Comparison of ENCODE assay signal across 8 mouse cellular contexts in the genomic region with DNA sequence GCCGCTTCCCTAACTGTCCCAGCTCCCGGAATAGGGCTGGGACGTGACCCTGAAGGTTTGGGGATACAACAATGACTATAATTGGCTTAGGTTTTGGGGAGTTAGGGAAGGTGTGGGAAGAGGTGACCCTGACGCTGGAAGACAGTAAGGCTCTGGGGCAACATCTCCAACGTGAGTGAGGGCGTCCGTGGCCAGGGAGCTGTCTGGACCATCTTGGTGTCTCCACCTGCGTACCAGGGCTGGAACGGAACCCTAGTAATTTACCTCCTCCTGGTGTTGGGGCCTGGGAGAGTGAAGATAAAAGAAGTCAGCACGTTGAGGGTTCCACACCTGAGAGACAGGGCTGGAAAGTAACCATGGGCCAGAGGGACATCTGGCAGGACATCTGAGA. TPM values are rescaled to one million over a fixed set of nuclear protein-coding genes. Genes with fewer than 3 reads are reported as not detected.
DNase-seq lines count a peak whose midpoint lies in the region; ATAC-seq and TF ChIP-seq lines count a peak whose summit lies in the region.

No protein-coding gene starts in this region.

- no peaks in the 10 kb centered on the region for H3K9me3 ChIP-seq in limb, embryonic 14.5 days (ENCODE audit: control insufficient read depth, low read length)
- no peaks in the 10 kb centered on the region for H3K9me3 ChIP-seq in stomach, embryonic 15.5 days

- DNase-seq in cerebellum, adult 2 months, result no peak
- no peak for DNase-seq in cerebellum, postnatal 14 days
- DNase-seq in spleen, adult 2 months (ENCODE audit: low read depth in 1 of 2, low spot score in 2 of 2), result no peak
- DNase-seq in spleen, adult 12 weeks (ENCODE audit: low spot score), result no peak
- DNase-seq in limb, embryonic 14.5 days (ENCODE audit: low spot score), result no peak
- no peak for DNase-seq in ovary, adult 18-20 months (ENCODE audit: low spot score)

- H3K4me1 ChIP-seq in cerebellum, adult 2 months (ENCODE audit: control insufficient read depth, insufficient read depth, low read length), result peaks cover 35% of the 10 kb centered on the region
- peaks cover 10% of the 10 kb centered on the region; the same call in 1 of the 2 replicates for H3K4me1 ChIP-seq in spleen, adult 2 months (ENCODE audit: control insufficient read depth, insufficient read depth, insufficient read length)
- H3K4me1 ChIP-seq in limb, embryonic 14.5 days (ENCODE audit: control insufficient read depth, insufficient read depth, low read length), result peaks cover 15% of the 10 kb centered on the region
- H3K4me1 ChIP-seq in stomach, embryonic 15.5 days, result peaks cover 49% of the 10 kb centered on the region

- H3K27ac ChIP-seq in cerebellum, adult 2 months (ENCODE audit: insufficient read depth, low read length), result peak overlapping the region; percentile 96
- H3K27ac ChIP-seq in spleen, adult 2 months (ENCODE audit: insufficient read depth, low read length), result no peak overlapping the region
- H3K27ac ChIP-seq in limb, embryonic 14.5 days (replicated peaks; ENCODE audit: low read depth, low read length), result peak overlapping the region; percentile 77; the same call in 1 of the 2 replicates
- peak overlapping the region; percentile 81 for H3K27ac ChIP-seq in stomach, embryonic 15.5 days

- peaks cover 5% of the 10 kb centered on the region; the same call in 1 of the 2 replicates for H3K36me3 ChIP-seq in spleen, adult 2 months (ENCODE audit: control insufficient read depth, insufficient read depth, low read length)
- peaks cover 28% of the 10 kb centered on the region for H3K36me3 ChIP-seq in limb, embryonic 14.5 days (ENCODE audit: control insufficient read depth, insufficient read depth, low read length)
- H3K36me3 ChIP-seq in stomach, embryonic 15.5 days, result peaks cover 15% of the 10 kb centered on the region

- H3K4me3 ChIP-seq in cerebellum, adult 2 months (replicated peaks; ENCODE audit: insufficient read depth, low read depth, low read length), result peak overlapping the region; percentile 90
- peak overlapping the region; percentile 84 for H3K4me3 ChIP-seq in spleen, adult 2 months (ENCODE audit: extremely low read depth, insufficient read depth, insufficient read length)
- H3K4me3 ChIP-seq in limb, embryonic 14.5 days (replicated peaks; ENCODE audit: low read length), result peak overlapping the region; percentile 84
- H3K4me3 ChIP-seq in stomach, embryonic 15.5 days (replicated peaks), result peak overlapping the region; percentile 71

- no peak for ATAC-seq in limb, embryonic 14.5 days (ENCODE audit: low FRiP score, low read depth)
- ATAC-seq in stomach, embryonic 15.5 days (ENCODE audit: insufficient read depth, low FRiP score, low read depth), result no peak
- no peak for ATAC-seq in inflammation-experienced regulatory T-cells, adult 6 months

- H3K27me3 ChIP-seq in cerebellum, adult 2 months (ENCODE audit: control insufficient read depth, insufficient read depth, low read length), result no peaks in the 10 kb centered on the region
- H3K27me3 ChIP-seq in spleen, adult 2 months (ENCODE audit: control insufficient read depth, insufficient read depth, low read length), result no peaks in the 10 kb centered on the region
- H3K27me3 ChIP-seq in limb, embryonic 14.5 days (ENCODE audit: control insufficient read depth, insufficient read depth, low read length), result no peaks in the 10 kb centered on the region
- H3K27me3 ChIP-seq in stomach, embryonic 15.5 days (replicated peaks), result no peaks in the 10 kb centered on the region

- 2% methylated on average over 10 of the region's 10 CpGs for WGBS in cerebellum, adult 2 months
- WGBS in spleen, adult 2 months, result 7% methylated on average over 10 of the region's 10 CpGs
- WGBS in limb, embryonic 14.5 days, result 5% methylated on average over 10 of the region's 10 CpGs
- WGBS in stomach, embryonic 15.5 days, result 5% methylated on average over 10 of the region's 10 CpGs

- H3K9ac ChIP-seq in limb, embryonic 14.5 days (ENCODE audit: low read depth, low read length, severe bottlenecking), result peak overlapping the region; percentile 75
- H3K9ac ChIP-seq in stomach, embryonic 15.5 days, result peak overlapping the region; percentile 88

- H3K4me2 ChIP-seq in limb, embryonic 14.5 days (replicated peaks; ENCODE audit: low read depth, low read length, severe bottlenecking), result peak overlapping the region; percentile 95
- H3K4me2 ChIP-seq in stomach, embryonic 15.5 days, result peak overlapping the region; percentile 83

- no peak for TF ChIP-seq POLR2A in cerebellum, adult 2 months (IDR thresholded peaks at IDR 0.05; ENCODE audit: borderline replicate concordance, insufficient read depth, low read length)
- TF ChIP-seq POLR2A in spleen, adult 2 months (IDR thresholded peaks at IDR 0.05; ENCODE audit: low read depth, low read length), result no peak
- TF ChIP-seq POLR2A in limb, embryonic 14.5 days (IDR thresholded peaks at IDR 0.05; ENCODE audit: borderline replicate concordance, extremely low read depth, insufficient read depth, insufficient read length), result no peak

- TF ChIP-seq CTCF in cerebellum, adult 2 months (IDR thresholded peaks at IDR 0.05; ENCODE audit: borderline replicate concordance, insufficient read depth, low read depth, low read length), result no peak
- no peak for TF ChIP-seq CTCF in spleen, adult 2 months (IDR thresholded peaks at IDR 0.05; ENCODE audit: extremely low read depth, insufficient read depth, insufficient read length, insufficient replicate concordance)

RNA-seq across cellular contexts. Expression of gene Bsg, which starts 0.7 kb away (rescaled TPM):
- 1,261 and 1,264 TPM in 2 replicates for polyA plus RNA-seq in cerebellum, adult 2 months (2012; rRNA removed)
- 208 and 255 TPM in 2 replicates for polyA plus RNA-seq in spleen, adult 2 months (2012; rRNA removed)
- 763 and 866 TPM in 2 replicates for polyA plus RNA-seq in limb, embryonic 14.5 days (2012; rRNA removed)
- polyA plus RNA-seq in limb, embryonic 14.5 days (2014; fragmentation: Nextera tagmentation; extraction: Ambion mirVana), result 805 and 825 TPM in 2 replicates
- polyA plus RNA-seq in stomach, embryonic 15.5 days (2015; fragmentation: Nextera tagmentation; extraction: Ambion mirVana), result 1,050 and 1,128 TPM in 2 replicates
- 100 to 1,000 TPM; 116 to 152 (median 121) TPM for polyA plus RNA-seq in inflammation-experienced regulatory T-cells, adult 6 months (2017; shearing (Covaris generic))

RNA-seq across cellular contexts. Expression of gene Hcn2, which starts 11.5 kb away (rescaled TPM):
- 227 and 270 TPM in 2 replicates for polyA plus RNA-seq in cerebellum, adult 2 months (2012; rRNA removed)
- 0.77 and 1.5 TPM in 2 replicates for polyA plus RNA-seq in spleen, adult 2 months (2012; rRNA removed)
- 0.70 and 1.3 TPM in 2 replicates for polyA plus RNA-seq in limb, embryonic 14.5 days (2012; rRNA removed)
- 0.18 and 0.21 TPM in 2 replicates for polyA plus RNA-seq in limb, embryonic 14.5 days (2014; fragmentation: Nextera tagmentation; extraction: Ambion mirVana)
- 0.08 and 0.14 TPM in 2 replicates for polyA plus RNA-seq in stomach, embryonic 15.5 days (2015; fragmentation: Nextera tagmentation; extraction: Ambion mirVana)
- polyA plus RNA-seq in inflammation-experienced regulatory T-cells, adult 6 months (2017; shearing (Covaris generic)), result not detected

RNA-seq across cellular contexts. Expression of gene Gzmm, which starts 16.1 kb away (rescaled TPM):
- 2.3 and 2.8 TPM in 2 replicates for polyA plus RNA-seq in cerebellum, adult 2 months (2012; rRNA removed)
- polyA plus RNA-seq in spleen, adult 2 months (2012; rRNA removed), result 1.7 and 1.8 TPM in 2 replicates
- polyA plus RNA-seq in limb, embryonic 14.5 days (2012; rRNA removed), result 1.1 and 1.4 TPM in 2 replicates
- 0.66 and 0.82 TPM in 2 replicates for polyA plus RNA-seq in limb, embryonic 14.5 days (2014; fragmentation: Nextera tagmentation; extraction: Ambion mirVana)
- polyA plus RNA-seq in stomach, embryonic 15.5 days (2015; fragmentation: Nextera tagmentation; extraction: Ambion mirVana), result 0.40 and 0.57 TPM in 2 replicates
- 1 to 10 TPM in 1 of 3 experiments, under 1 TPM in 2; 0.62 to 3.2 (median 0.94) TPM for polyA plus RNA-seq in inflammation-experienced regulatory T-cells, adult 6 months (2017; shearing (Covaris generic))

RNA-seq across cellular contexts. Expression of gene Cdc34, which starts 23.0 kb away (rescaled TPM):
- 93.9 and 106 TPM in 2 replicates for polyA plus RNA-seq in cerebellum, adult 2 months (2012; rRNA removed)
- 119 and 143 TPM in 2 replicates for polyA plus RNA-seq in spleen, adult 2 months (2012; rRNA removed)
- polyA plus RNA-seq in limb, embryonic 14.5 days (2012; rRNA removed), result 138 and 156 TPM in 2 replicates
- polyA plus RNA-seq in limb, embryonic 14.5 days (2014; fragmentation: Nextera tagmentation; extraction: Ambion mirVana), result 106 and 110 TPM in 2 replicates
- 107 and 108 TPM in 2 replicates for polyA plus RNA-seq in stomach, embryonic 15.5 days (2015; fragmentation: Nextera tagmentation; extraction: Ambion mirVana)
- 10 to 100 TPM; 13.9 to 26.7 (median 20.5) TPM for polyA plus RNA-seq in inflammation-experienced regulatory T-cells, adult 6 months (2017; shearing (Covaris generic))

RNA-seq across cellular contexts. Expression of gene Tpgs1, which starts 35.8 kb away (rescaled TPM):
- 93.3 and 95.4 TPM in 2 replicates for polyA plus RNA-seq in cerebellum, adult 2 months (2012; rRNA removed)
- 47.9 and 77.7 TPM in 2 replicates for polyA plus RNA-seq in spleen, adult 2 months (2012; rRNA removed)
- polyA plus RNA-seq in limb, embryonic 14.5 days (2012; rRNA removed), result 44.6 and 57.4 TPM in 2 replicates
- 66.0 and 67.0 TPM in 2 replicates for polyA plus RNA-seq in limb, embryonic 14.5 days (2014; fragmentation: Nextera tagmentation; extraction: Ambion mirVana)
- 58.2 and 59.3 TPM in 2 replicates for polyA plus RNA-seq in stomach, embryonic 15.5 days (2015; fragmentation: Nextera tagmentation; extraction: Ambion mirVana)
- 10 to 100 TPM; 15.9 to 25.7 (median 17.5) TPM for polyA plus RNA-seq in inflammation-experienced regulatory T-cells, adult 6 months (2017; shearing (Covaris generic))

Comparison
In these comparisons a context has a peak if more than half of its experiments do, and no peak if none do; other contexts are left out.
1. RNA of gene Hcn2, which starts 11.5 kb away (polyA plus RNA-seq): 227 to 270 TPM in cerebellum, adult 2 months; 0.77 to 1.5 TPM in spleen, adult 2 months, 0.18 to 1.3 TPM in limb, embryonic 14.5 days, 0.08 to 0.14 TPM in stomach, embryonic 15.5 days and not detected in inflammation-experienced regulatory T-cells, adult 6 months; every median in the first group is over 10 times any median in the second.
2. Peak in every context shown above with its lines, with median percentiles within 50 percentile points of each other: H3K4me3 ChIP-seq.